ENCODE assay signal across 8 mouse cellular contexts in genomic region chr12:25190360-25190759, GRCm38 (mm10).
DNase-seq lines count a peak whose midpoint lies in the region; ATAC-seq and TF ChIP-seq lines count a peak whose summit lies in the region.

No protein-coding gene starts in this region.

- H3K9ac ChIP-seq in lung, embryonic 16.5 days (ENCODE audit: low read length): peak overlapping the region; percentile 21; the same call in 1 of the 2 replicates
- H3K9ac ChIP-seq in kidney, embryonic 16.5 days (replicated peaks; ENCODE audit: low read length): no peak overlapping the region
- H3K9ac ChIP-seq in forebrain, embryonic 13.5 days: no peak overlapping the region

- 26% methylated on average over 6 of the region's 6 CpGs for WGBS in lung, embryonic 16.5 days
- 52% methylated on average over 6 of the region's 6 CpGs for WGBS in kidney, embryonic 16.5 days
- 83% methylated on average over 6 of the region's 6 CpGs for WGBS in forebrain, embryonic 13.5 days

- no peaks in the 10 kb centered on the region for H3K36me3 ChIP-seq in lung, embryonic 16.5 days (ENCODE audit: control insufficient read depth, insufficient read depth, low read length)
- H3K36me3 ChIP-seq in kidney, embryonic 16.5 days (ENCODE audit: insufficient read depth, low read length): no peaks in the 10 kb centered on the region
- no peaks in the 10 kb centered on the region for H3K36me3 ChIP-seq in forebrain, embryonic 13.5 days (ENCODE audit: poor library complexity, severe bottlenecking)

- H3K4me2 ChIP-seq in lung, embryonic 16.5 days (ENCODE audit: low read depth, low read length): no peak overlapping the region
- no peak overlapping the region for H3K4me2 ChIP-seq in kidney, embryonic 16.5 days (replicated peaks; ENCODE audit: low read depth, low read length)
- H3K4me2 ChIP-seq in forebrain, embryonic 13.5 days: no peak overlapping the region

- H3K4me1 ChIP-seq in lung, embryonic 16.5 days (replicated peaks; ENCODE audit: control insufficient read depth, insufficient read depth, low read length): peaks cover 12% of the 10 kb centered on the region
- H3K4me1 ChIP-seq in embryonic fibroblast, embryonic 13.5 days (ENCODE audit: control insufficient read depth, insufficient read depth, low read length): peaks cover 9% of the 10 kb centered on the region
- H3K4me1 ChIP-seq in kidney, embryonic 16.5 days (ENCODE audit: insufficient read depth, low read length): 0 out of 2 replicates have a peak, but pooled peaks cover 9% of the 10 kb centered on the region
- no peaks in the 10 kb centered on the region for H3K4me1 ChIP-seq in forebrain, embryonic 13.5 days

- no peak for TF ChIP-seq POLR2A in embryonic fibroblast, embryonic 13.5 days (IDR thresholded peaks at IDR 0.05; ENCODE audit: low read depth, low read length)

- no peaks in the 10 kb centered on the region for H3K27me3 ChIP-seq in lung, embryonic 16.5 days (ENCODE audit: control insufficient read depth, insufficient read depth, low read depth, low read length)
- no peaks in the 10 kb centered on the region for H3K27me3 ChIP-seq in kidney, embryonic 16.5 days (ENCODE audit: insufficient read depth, low read length)
- H3K27me3 ChIP-seq in forebrain, embryonic 13.5 days: no peaks in the 10 kb centered on the region

- DNase-seq in lung, postnatal 25 days (ENCODE audit: low spot score): no peak
- no peak for DNase-seq in cerebellum, postnatal 25 days
- DNase-seq in yolk sac, embryonic 10.5 days (ENCODE audit: low spot score): no peak

- ATAC-seq in lung, embryonic 16.5 days (ENCODE audit: low read depth): peak; percentile 64
- peak; percentile 32; the same call in 1 of the 2 replicates for ATAC-seq in kidney, embryonic 16.5 days (ENCODE audit: low FRiP score, low TSS enrichment)
- 0 out of 2 replicates have a peak, but pooled peaks have one; percentile 18 for ATAC-seq in neutrophil, adult 5-6 weeks (ENCODE audit: extremely low read depth, insufficient number of reproducible peaks, low FRiP score, poor library complexity, severe bottlenecking)
- ATAC-seq in forebrain, embryonic 13.5 days: no peak

- no peak for TF ChIP-seq CTCF in embryonic fibroblast, embryonic 13.5 days (IDR thresholded peaks at IDR 0.05; ENCODE audit: borderline replicate concordance, insufficient read depth, low read length)

- peak overlapping the region; percentile 41; the same call in 1 of the 2 replicates for H3K27ac ChIP-seq in lung, embryonic 16.5 days (ENCODE audit: low read length)
- H3K27ac ChIP-seq in embryonic fibroblast, embryonic 13.5 days (ENCODE audit: insufficient read depth, low read length): peak overlapping the region; percentile 21; the same call in 1 of the 2 replicates
- H3K27ac ChIP-seq in kidney, embryonic 16.5 days (ENCODE audit: low read length): peak overlapping the region; percentile 39
- no peak overlapping the region for H3K27ac ChIP-seq in forebrain, embryonic 13.5 days

- no peaks in the 10 kb centered on the region for H3K9me3 ChIP-seq in lung, embryonic 16.5 days (ENCODE audit: control insufficient read depth, low read length)
- no peaks in the 10 kb centered on the region; the same call in 1 of the 2 replicates for H3K9me3 ChIP-seq in kidney, embryonic 16.5 days (ENCODE audit: low read length)
- no peaks in the 10 kb centered on the region for H3K9me3 ChIP-seq in forebrain, embryonic 13.5 days (replicated peaks)

- no peak overlapping the region for H3K4me3 ChIP-seq in lung, embryonic 16.5 days (ENCODE audit: low read length)
- no peak overlapping the region for H3K4me3 ChIP-seq in embryonic fibroblast, embryonic 13.5 days (ENCODE audit: insufficient read depth, low read length)
- H3K4me3 ChIP-seq in kidney, embryonic 16.5 days (ENCODE audit: low read length): no peak overlapping the region
- no peak overlapping the region for H3K4me3 ChIP-seq in forebrain, embryonic 13.5 days
